Mouse (Mus musculus) megakaryocyte, embryonic 14.5 days (primary cell): Measurements from ENCODE around the gene Shank3. TPM values are rescaled to one million over a fixed set of nuclear protein-coding genes. Genes with fewer than 3 reads are reported as not detected.

Experiments
- H3K27me3 ChIP-seq: replicated peaks from 2 replicates; pipeline ENCODE3; 2012; ENCODE audit warnings: inconsistent platforms
- H3K36me3 ChIP-seq: replicated peaks from 2 replicates; pipeline ENCODE3; 2012; ENCODE audit warnings: low read length, inconsistent platforms, mixed read lengths
- H3K4me1 ChIP-seq: 2 replicates; pipeline ENCODE4 v1.6.1; 2012; ENCODE audit warnings: inconsistent platforms
- H3K4me3 ChIP-seq: replicated peaks from 2 replicates; pipeline ENCODE3; 2012; ENCODE audit warnings: moderate library complexity, mild to moderate bottlenecking, inconsistent platforms
- H3K9me3 ChIP-seq: 2 replicates; pipeline ENCODE4 v1.6.1; 2012; ENCODE audit warnings: inconsistent platforms
- FLI1 ChIP-seq: IDR thresholded peaks from 2 replicates; pipeline ENCODE4 v1.6.1; 2012; ENCODE audit warnings: low read length, inconsistent platforms, mixed read lengths
- GATA1 ChIP-seq: IDR thresholded peaks from 3 replicates; pipeline ENCODE4 v1.6.1; 2012; ENCODE audit warnings: mixed read lengths, low read length, inconsistent platforms, borderline replicate concordance
- polyA plus RNA-seq: library from polyadenylated mRNA; stranded (reverse); fragments of >175 nt; gene quantifications from 2 replicates; pipeline ENCODE4 v1.2.3, GENCODE M21; 2012; ENCODE audit warnings: low replicate concordance; ENCODE audit not compliant: insufficient read depth

Gene Shank3
- polyA plus RNA-seq, 1 experiment = 37.4 TPM

GRCm38 (mm10) chr15:89521951-89522350 is 22.5 kb downstream of the Shank3 start:
- Histone ChIP-seq H3K36me3 (peaks cover 91% of the 10 kb centered on the region), H3K4me3 (no peak overlapping the region), H3K27me3 (no peaks in the 10 kb centered on the region), H3K4me1 (peaks cover 11% of the 10 kb centered on the region), H3K9me3 (no peaks in the 10 kb centered on the region)
- no peak for TF ChIP-seq FLI1
- no peak for TF ChIP-seq GATA1

- Histone ChIP-seq H3K4me3 (no peak overlapping the region), H3K4me1 (peaks cover 11% of the 10 kb centered on the region), H3K27me3 (no peaks in the 10 kb centered on the region), H3K9me3 (no peaks in the 10 kb centered on the region), H3K36me3 (peaks cover 91% of the 10 kb centered on the region)
- TF ChIP-seq FLI1 = no peak
Observed at GRCm38 (mm10) chr15:89522566-89523282, 23.3 kb downstream of the Shank3 start.

GRCm38 (mm10) chr15:89523283-89523832 is 23.9 kb downstream of the Shank3 start:
- Histone ChIP-seq H3K4me3 (no peak overlapping the region), H3K36me3 (peaks cover 91% of the 10 kb centered on the region), H3K27me3 (no peaks in the 10 kb centered on the region), H3K9me3 (no peaks in the 10 kb centered on the region), H3K4me1 (peaks cover 11% of the 10 kb centered on the region)
- TF ChIP-seq FLI1 (no peak), GATA1 (no peak)

GRCm38 (mm10) chr15:89524001-89524571 is 24.7 kb downstream of the Shank3 start:
- no peak for TF ChIP-seq GATA1
- no peak for TF ChIP-seq FLI1
- Histone ChIP-seq H3K9me3 (no peaks in the 10 kb centered on the region), H3K4me1 (peaks cover 14% of the 10 kb centered on the region), H3K4me3 (no peak overlapping the region), H3K36me3 (peaks cover 93% of the 10 kb centered on the region), H3K27me3 (no peaks in the 10 kb centered on the region)

GRCm38 (mm10) chr15:89524611-89525415 is 25.4 kb downstream of the Shank3 start:
- H3K4me1 ChIP-seq = peaks cover 8% of the 10 kb centered on the region; the same call in 1 of the 2 replicates
- no peaks in the 10 kb centered on the region for H3K9me3 ChIP-seq
- no peaks in the 10 kb centered on the region for H3K27me3 ChIP-seq
- H3K4me3 ChIP-seq = no peak overlapping the region
- H3K36me3 ChIP-seq = peaks cover 92% of the 10 kb centered on the region
- TF ChIP-seq GATA1 (no peak), FLI1 (no peak)

DNA sequence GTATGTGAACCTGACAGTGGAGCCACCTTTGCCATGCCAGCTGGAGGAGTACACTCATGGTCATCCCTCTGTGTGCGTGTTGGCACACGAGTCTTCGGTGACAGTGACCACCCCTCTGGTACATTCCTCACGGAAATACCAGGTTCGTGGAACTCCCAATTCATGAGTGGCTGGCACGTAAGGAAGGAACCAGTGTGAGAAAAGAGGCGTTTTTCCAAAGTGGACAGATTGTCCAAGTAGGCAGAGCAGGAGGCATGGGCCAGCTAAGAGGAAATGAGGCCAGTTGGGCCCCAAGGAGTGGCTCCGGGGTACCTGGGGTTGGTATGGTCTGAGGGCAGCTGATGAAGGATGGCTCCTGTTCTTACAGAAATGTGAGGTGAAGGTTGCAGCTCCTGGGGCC is 26.0 kb downstream of the Shank3 start:
- H3K36me3 ChIP-seq = peaks cover 92% of the 10 kb centered on the region

DNA sequence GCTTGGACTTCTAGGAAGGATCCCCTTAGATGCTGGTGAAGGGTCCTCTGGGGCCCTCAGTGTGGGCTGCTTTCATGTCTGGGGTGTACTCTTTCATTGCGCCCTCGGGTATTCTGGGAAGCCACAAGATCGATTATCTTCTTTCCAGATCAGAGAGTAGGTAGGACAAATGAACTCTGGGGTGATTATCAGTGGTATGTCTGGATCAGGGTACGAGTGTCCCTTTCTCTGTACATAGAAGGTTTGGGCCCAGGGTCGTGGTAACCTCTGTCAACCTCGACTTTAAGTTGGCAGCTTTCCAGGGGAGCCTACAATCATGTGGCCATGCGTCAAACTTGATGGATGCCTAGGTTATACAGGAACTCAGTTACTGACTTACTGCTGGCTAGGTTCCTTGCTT is 26.5 kb downstream of the Shank3 start:
- Histone ChIP-seq H3K4me1 (peaks cover 3% of the 10 kb centered on the region; the same call in 1 of the 2 replicates), H3K36me3 (peaks cover 92% of the 10 kb centered on the region), H3K4me3 (no peak overlapping the region), H3K9me3 (no peaks in the 10 kb centered on the region), H3K27me3 (no peaks in the 10 kb centered on the region)
- no peak for TF ChIP-seq FLI1
- TF ChIP-seq GATA1 = no peak

More for the DNA sequence above, 26.0 kb downstream of the Shank3 start:
- TF ChIP-seq GATA1 = no peak
- no peak for TF ChIP-seq FLI1
- Histone ChIP-seq H3K4me3 (no peak overlapping the region), H3K4me1 (peaks cover 3% of the 10 kb centered on the region; the same call in 1 of the 2 replicates), H3K27me3 (no peaks in the 10 kb centered on the region), H3K9me3 (no peaks in the 10 kb centered on the region)

- H3K9me3 ChIP-seq = no peaks in the 10 kb centered on the region
- H3K36me3 ChIP-seq = peaks cover 92% of the 10 kb centered on the region
Observed at GRCm38 (mm10) chr15:89526776-89527325, 27.4 kb downstream of the Shank3 start.

GRCm38 (mm10) chr15:89527466-89527865 is 28.0 kb downstream of the Shank3 start:
- H3K4me1 ChIP-seq = peaks cover 3% of the 10 kb centered on the region; the same call in 1 of the 2 replicates
- H3K36me3 ChIP-seq = peaks cover 92% of the 10 kb centered on the region
- H3K9me3 ChIP-seq = no peaks in the 10 kb centered on the region
- no peaks in the 10 kb centered on the region for H3K27me3 ChIP-seq
- no peak for TF ChIP-seq FLI1
- no peak for TF ChIP-seq GATA1
- no peak overlapping the region for H3K4me3 ChIP-seq

More at GRCm38 (mm10) chr15:89526776-89527325, 27.4 kb downstream of the Shank3 start:
- TF ChIP-seq FLI1 (no peak), GATA1 (no peak)
- Histone ChIP-seq H3K4me3 (no peak overlapping the region), H3K4me1 (peaks cover 3% of the 10 kb centered on the region; the same call in 1 of the 2 replicates), H3K27me3 (no peaks in the 10 kb centered on the region)
